Mouse (Mus musculus): ENCODE data around the gene Bcl2l13. TPM values are rescaled to one million over a fixed set of nuclear protein-coding genes. Genes with fewer than 3 reads are reported as not detected.
"Not testable (repeated sequence)": the region's sequence is repeated elsewhere in the genome, so short reads cannot be mapped to it uniquely, and the experiment has no call there.

Bcl2l13 gene
- polyA plus RNA-seq, 1 experiment = 22.6 TPM

DNA sequence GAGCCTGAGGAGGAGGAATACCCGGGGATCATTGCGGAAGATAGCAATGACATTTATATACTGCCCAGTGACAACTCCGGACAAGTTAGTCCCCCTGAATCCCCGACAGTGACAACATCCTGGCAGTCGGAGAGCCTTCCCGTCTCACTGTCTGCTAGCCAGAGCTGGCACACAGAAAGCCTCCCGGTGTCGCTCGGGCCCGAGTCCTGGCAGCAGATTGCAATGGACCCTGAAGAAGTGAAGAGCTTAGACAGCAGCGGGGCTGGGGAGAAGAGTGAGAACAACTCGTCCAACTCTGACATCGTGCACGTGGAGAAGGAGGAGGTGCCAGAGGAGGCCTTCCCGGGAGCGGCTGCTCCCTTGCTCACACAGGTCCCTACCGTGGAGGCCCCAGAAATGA, 50.7 kb downstream of the Bcl2l13 start:
- TF ChIP-seq POLR2A (IDR thresholded peaks at IDR 0.05; ENCODE audit: extremely low read depth, insufficient read depth, low read length) = no peak
- TF ChIP-seq CTCF (IDR thresholded peaks at IDR 0.05; ENCODE audit: extremely low read depth, insufficient read depth, low read length) = no peak
- H3K4me1 ChIP-seq (ENCODE audit: control insufficient read depth, insufficient read depth, low read length) = 0 out of 2 replicates have a peak, but pooled peaks cover 2% of the 10 kb centered on the region
- H3K27ac ChIP-seq (ENCODE audit: insufficient read depth, low read length) = no peak overlapping the region
- no peak overlapping the region for H3K4me3 ChIP-seq (ENCODE audit: insufficient read depth, low read length)

GRCm38 (mm10) chr6:120894089-120894488, 58.1 kb downstream of the Bcl2l13 start:
- no peak overlapping the region for H3K27ac ChIP-seq (ENCODE audit: insufficient read depth, low read length)
- TF ChIP-seq CTCF (IDR thresholded peaks at IDR 0.05; ENCODE audit: extremely low read depth, insufficient read depth, low read length) (no peak), POLR2A (IDR thresholded peaks at IDR 0.05; ENCODE audit: extremely low read depth, insufficient read depth, low read length) (no peak)
- no peaks in the 10 kb centered on the region for H3K4me1 ChIP-seq (ENCODE audit: control insufficient read depth, insufficient read depth, low read length)
- H3K4me3 ChIP-seq (ENCODE audit: insufficient read depth, low read length) = no peak overlapping the region

- Histone ChIP-seq H3K4me3 (ENCODE audit: insufficient read depth, low read length) (no peak overlapping the region), H3K4me1 (ENCODE audit: control insufficient read depth, insufficient read depth, low read length) (no peaks in the 10 kb centered on the region), H3K27ac (ENCODE audit: insufficient read depth, low read length) (no peak overlapping the region)
- TF ChIP-seq CTCF (IDR thresholded peaks at IDR 0.05; ENCODE audit: extremely low read depth, insufficient read depth, low read length) (no peak), POLR2A (IDR thresholded peaks at IDR 0.05; ENCODE audit: extremely low read depth, insufficient read depth, low read length) (no peak)
Observed at GRCm38 (mm10) chr6:120894524-120894923, 58.5 kb downstream of the Bcl2l13 start.

DNA sequence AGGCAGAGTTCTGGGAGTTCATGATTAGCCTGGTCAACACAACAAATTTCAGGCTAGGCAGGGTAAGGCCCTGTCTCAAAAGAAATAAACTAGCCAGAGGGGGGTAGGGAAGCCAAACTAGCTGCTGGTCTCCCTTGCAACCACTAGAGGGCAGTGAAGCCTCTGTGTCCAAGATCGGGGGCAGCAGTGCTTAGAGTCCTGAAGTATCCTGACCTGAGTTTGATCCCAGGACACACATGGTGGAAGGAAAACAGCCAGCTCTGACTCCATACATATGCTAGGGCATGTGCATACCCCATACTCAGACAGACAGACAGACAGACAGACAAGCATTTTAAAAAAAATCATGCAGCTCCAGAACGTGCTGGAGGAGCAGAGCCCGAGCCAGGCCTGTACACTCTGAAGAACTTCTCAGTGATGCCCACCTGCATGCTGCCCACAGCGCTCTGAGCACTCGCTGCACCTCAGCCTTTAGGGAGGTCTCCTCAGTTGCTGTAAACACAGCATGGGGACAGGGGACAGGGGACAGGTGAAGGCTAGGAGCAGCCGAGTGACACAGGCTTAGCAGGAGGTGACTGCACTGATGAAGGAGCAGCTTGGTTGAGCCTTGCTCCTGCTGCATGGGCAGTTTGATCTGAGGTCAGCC, 62.3 kb downstream of the Bcl2l13 start:
- H3K27ac ChIP-seq (ENCODE audit: insufficient read depth, low read length) = no peak overlapping the region
- H3K4me1 ChIP-seq (ENCODE audit: control insufficient read depth, insufficient read depth, low read length) = no peaks in the 10 kb centered on the region
- H3K4me3 ChIP-seq (ENCODE audit: insufficient read depth, low read length) = no peak overlapping the region
- TF ChIP-seq POLR2A (IDR thresholded peaks at IDR 0.05; ENCODE audit: extremely low read depth, insufficient read depth, low read length) = no peak
- peak; percentile 93 for TF ChIP-seq CTCF (IDR thresholded peaks at IDR 0.05; ENCODE audit: extremely low read depth, insufficient read depth, low read length)

GRCm38 (mm10) chr6:120901776-120902645, 66.0 kb downstream of the Bcl2l13 start:
- H3K27ac ChIP-seq (ENCODE audit: insufficient read depth, low read length) = no peak overlapping the region
- no peaks in the 10 kb centered on the region for H3K4me1 ChIP-seq (ENCODE audit: control insufficient read depth, insufficient read depth, low read length)
- no peak for TF ChIP-seq CTCF (IDR thresholded peaks at IDR 0.05; ENCODE audit: extremely low read depth, insufficient read depth, low read length)
- TF ChIP-seq POLR2A (IDR thresholded peaks at IDR 0.05; ENCODE audit: extremely low read depth, insufficient read depth, low read length) = no peak
- no peak overlapping the region for H3K4me3 ChIP-seq (ENCODE audit: insufficient read depth, low read length)

DNA sequence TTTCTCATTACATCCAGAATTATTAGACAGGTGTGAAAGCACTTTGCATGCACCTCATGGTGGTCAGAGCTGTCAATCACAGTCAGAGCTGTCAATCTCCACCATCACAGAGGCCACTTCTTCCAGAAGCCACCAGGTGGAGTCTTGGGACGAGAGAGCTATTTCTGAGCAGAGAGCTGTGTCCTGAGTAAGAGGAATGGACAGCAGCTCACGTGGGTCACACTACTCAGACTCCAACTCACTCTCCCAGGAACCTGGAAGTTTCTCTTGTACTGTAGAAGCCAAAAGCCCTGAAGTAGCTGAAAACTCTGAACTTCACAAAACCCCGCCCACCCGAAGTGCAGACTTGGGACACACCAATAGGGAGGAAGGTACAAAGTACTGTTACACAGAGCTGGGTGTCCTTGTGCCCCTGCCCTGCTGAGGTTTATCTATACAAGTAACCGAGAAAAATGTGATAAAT, 67.5 kb downstream of the Bcl2l13 start:
- Histone ChIP-seq H3K4me3 (ENCODE audit: insufficient read depth, low read length) (no peak overlapping the region), H3K27ac (ENCODE audit: insufficient read depth, low read length) (no peak overlapping the region), H3K4me1 (ENCODE audit: control insufficient read depth, insufficient read depth, low read length) (no peaks in the 10 kb centered on the region)
- TF ChIP-seq POLR2A (IDR thresholded peaks at IDR 0.05; ENCODE audit: extremely low read depth, insufficient read depth, low read length) = no peak
- peak; percentile 38 for TF ChIP-seq CTCF (IDR thresholded peaks at IDR 0.05; ENCODE audit: extremely low read depth, insufficient read depth, low read length)

DNA sequence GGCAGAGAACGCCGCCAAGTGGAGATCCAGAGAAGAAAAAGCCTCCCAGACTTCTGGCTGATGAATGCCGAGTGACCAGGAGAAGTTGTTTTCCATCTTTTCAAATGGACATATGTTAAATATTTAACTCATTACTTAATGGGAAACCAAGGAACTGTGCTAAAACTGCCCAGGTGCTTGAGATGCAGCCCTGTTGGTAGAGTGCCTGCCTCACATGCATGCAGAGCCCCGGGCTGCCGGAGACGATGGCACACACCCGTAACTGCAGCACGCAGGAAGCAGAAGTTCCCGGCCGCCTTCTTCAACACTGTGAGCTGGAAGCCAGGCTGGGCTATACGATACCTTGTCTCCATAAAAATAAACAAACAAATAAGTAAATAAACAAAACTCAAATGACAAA, 67.9 kb downstream of the Bcl2l13 start:
- no peaks in the 10 kb centered on the region for H3K4me1 ChIP-seq (ENCODE audit: control insufficient read depth, insufficient read depth, low read length)
- no peak overlapping the region for H3K27ac ChIP-seq (ENCODE audit: insufficient read depth, low read length)
- no peak for TF ChIP-seq POLR2A (IDR thresholded peaks at IDR 0.05; ENCODE audit: extremely low read depth, insufficient read depth, low read length)
- TF ChIP-seq CTCF (IDR thresholded peaks at IDR 0.05; ENCODE audit: extremely low read depth, insufficient read depth, low read length) = no peak
- no peak overlapping the region for H3K4me3 ChIP-seq (ENCODE audit: insufficient read depth, low read length)

GRCm38 (mm10) chr6:120905111-120905510, 69.1 kb downstream of the Bcl2l13 start:
- no peak for TF ChIP-seq CTCF (IDR thresholded peaks at IDR 0.05; ENCODE audit: extremely low read depth, insufficient read depth, low read length)
- TF ChIP-seq POLR2A (IDR thresholded peaks at IDR 0.05; ENCODE audit: extremely low read depth, insufficient read depth, low read length) = no peak
- Histone ChIP-seq H3K4me3 (ENCODE audit: insufficient read depth, low read length) (no peak overlapping the region), H3K4me1 (ENCODE audit: control insufficient read depth, insufficient read depth, low read length) (no peaks in the 10 kb centered on the region), H3K27ac (ENCODE audit: insufficient read depth, low read length) (no peak overlapping the region)

DNA sequence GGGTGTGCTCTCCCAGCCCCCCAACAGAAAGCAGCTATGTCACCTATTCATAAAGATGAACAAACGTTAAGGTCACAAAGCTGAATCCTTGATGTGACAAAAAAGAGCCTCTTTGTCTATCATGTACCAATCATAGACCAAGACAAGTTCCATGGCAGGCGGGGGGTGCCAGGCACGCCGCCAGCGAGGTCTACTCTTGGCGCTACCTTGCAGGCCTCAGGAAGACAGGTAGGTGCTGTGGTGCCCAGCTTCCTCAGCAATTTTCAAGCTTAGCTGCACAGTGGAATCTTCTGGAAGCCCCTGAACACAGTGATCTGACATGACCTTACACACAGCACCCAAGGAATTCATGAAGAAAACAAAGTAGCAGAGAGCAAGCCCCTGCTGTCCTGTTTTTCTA, 70.5 kb downstream of the Bcl2l13 start:
- H3K4me3 ChIP-seq (ENCODE audit: insufficient read depth, low read length) = no peak overlapping the region
- H3K27ac ChIP-seq (ENCODE audit: insufficient read depth, low read length) = no peak overlapping the region
- TF ChIP-seq CTCF (IDR thresholded peaks at IDR 0.05; ENCODE audit: extremely low read depth, insufficient read depth, low read length) (no peak), POLR2A (IDR thresholded peaks at IDR 0.05; ENCODE audit: extremely low read depth, insufficient read depth, low read length) (no peak)
- no peaks in the 10 kb centered on the region for H3K4me1 ChIP-seq (ENCODE audit: control insufficient read depth, insufficient read depth, low read length)

DNA sequence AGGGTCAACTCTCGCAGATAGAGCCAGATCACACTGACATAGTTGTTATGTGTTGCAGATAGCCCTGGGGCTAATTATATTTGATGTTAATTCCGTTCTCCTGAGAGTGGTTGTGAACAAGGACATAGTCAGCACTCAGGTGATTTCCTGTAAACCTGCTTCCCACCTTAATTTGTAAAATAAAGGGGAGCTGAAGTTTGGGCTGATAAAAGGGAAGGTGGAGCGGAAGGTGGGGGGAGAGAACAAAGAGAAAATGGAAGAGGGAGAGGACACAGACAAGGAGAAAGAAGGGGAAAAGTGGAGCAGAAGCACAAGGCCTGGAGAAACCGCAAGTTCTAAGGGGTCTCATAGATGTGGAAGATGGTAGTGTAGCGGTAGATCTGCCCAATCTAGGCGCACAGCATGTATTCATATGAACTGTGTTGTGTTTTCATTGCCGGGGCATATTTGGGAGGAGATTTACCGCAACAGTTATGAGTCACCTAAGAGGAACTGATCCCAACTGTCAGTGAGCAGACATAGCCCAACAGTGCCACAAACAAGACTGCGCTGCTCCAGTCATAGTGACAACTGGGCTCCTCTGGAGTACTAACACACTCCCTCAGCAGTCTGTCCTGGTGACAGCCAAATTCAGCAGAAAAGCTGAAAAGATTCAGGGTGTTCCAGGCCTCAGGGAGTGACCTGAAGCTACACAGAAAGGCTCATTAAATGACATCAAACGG, 72.0 kb downstream of the Bcl2l13 start:
- H3K27ac ChIP-seq (ENCODE audit: insufficient read depth, low read length); H3K4me3 ChIP-seq (ENCODE audit: insufficient read depth, low read length); H3K4me1 ChIP-seq (ENCODE audit: control insufficient read depth, insufficient read depth, low read length): not testable (repeated sequence)

Data from cortical plate, adult 2 months (tissue).